Mouse (Mus musculus): ENCODE results near the gene Dscaml1. TPM values are rescaled to one million over a fixed set of nuclear protein-coding genes. Genes with fewer than 3 reads are reported as not detected.
A peak's percentile ranks its signal among the peaks of the same experiment; 100 is the strongest.

The Dscaml1 gene
- polyA plus RNA-seq, 1 experiment from 2014 or later: 0.87 TPM

- Histone ChIP-seq H3K27me3 (no peaks in the 10 kb centered on the region), H3K4me2 (replicated peaks) (no peak overlapping the region), H3K36me3 (no peaks in the 10 kb centered on the region), H3K9ac (no peak overlapping the region), H3K4me1 (peaks cover 6% of the 10 kb centered on the region; the same call in 1 of the 2 replicates), H3K9me3 (no peaks in the 10 kb centered on the region), H3K27ac (no peak overlapping the region), H3K4me3 (no peak overlapping the region)
- ATAC-seq (ENCODE audit: insufficient number of reproducible peaks, insufficient read depth, low FRiP score, low TSS enrichment): no peak
- 41% methylated on average over 7 of the region's 7 CpGs for WGBS
These were observed 30.8 kb downstream of the Dscaml1 start for GRCm38 (mm10) chr9:45457200-45457599.

GRCm38 (mm10) chr9:45458363-45458762, 31.9 kb downstream of the Dscaml1 start:
- Histone ChIP-seq H3K4me2 (replicated peaks) (no peak overlapping the region), H3K27ac (no peak overlapping the region), H3K4me1 (peaks cover 6% of the 10 kb centered on the region; the same call in 1 of the 2 replicates), H3K9ac (no peak overlapping the region), H3K4me3 (no peak overlapping the region), H3K9me3 (no peaks in the 10 kb centered on the region), H3K27me3 (no peaks in the 10 kb centered on the region), H3K36me3 (no peaks in the 10 kb centered on the region)
- 63% methylated on average over 14 of the region's 14 CpGs for WGBS
- ATAC-seq (ENCODE audit: insufficient number of reproducible peaks, insufficient read depth, low FRiP score, low TSS enrichment): no peak

- no peak overlapping the region for H3K9ac ChIP-seq
- no peak overlapping the region for H3K4me3 ChIP-seq
- 47% methylated on average over 6 of the region's 6 CpGs for WGBS
- no peaks in the 10 kb centered on the region for H3K27me3 ChIP-seq
- H3K27ac ChIP-seq: 0 out of 2 replicates have a peak overlapping the region, but pooled peaks have one; percentile 50
- H3K9me3 ChIP-seq: no peaks in the 10 kb centered on the region
- peaks cover 9% of the 10 kb centered on the region for H3K4me1 ChIP-seq
- no peaks in the 10 kb centered on the region for H3K36me3 ChIP-seq
- no peak overlapping the region for H3K4me2 ChIP-seq (replicated peaks)
- ATAC-seq (ENCODE audit: insufficient number of reproducible peaks, insufficient read depth, low FRiP score, low TSS enrichment): no peak
These were observed 39.1 kb downstream of the Dscaml1 start for GRCm38 (mm10) chr9:45465396-45466019.

- WGBS: 76% methylated on average over 10 of the region's 10 CpGs
- ATAC-seq (ENCODE audit: insufficient number of reproducible peaks, insufficient read depth, low FRiP score, low TSS enrichment): no peak
- H3K9ac ChIP-seq: no peak overlapping the region
- H3K4me3 ChIP-seq: no peak overlapping the region
- H3K9me3 ChIP-seq: no peaks in the 10 kb centered on the region
- H3K4me2 ChIP-seq (replicated peaks): no peak overlapping the region
- no peaks in the 10 kb centered on the region for H3K27me3 ChIP-seq
- no peaks in the 10 kb centered on the region for H3K36me3 ChIP-seq
- H3K4me1 ChIP-seq: peaks cover 9% of the 10 kb centered on the region
- no peak overlapping the region for H3K27ac ChIP-seq
These were observed 41.8 kb downstream of the Dscaml1 start for GRCm38 (mm10) chr9:45468235-45468634.

GRCm38 (mm10) chr9:45470746-45471471, 44.5 kb downstream of the Dscaml1 start:
- Histone ChIP-seq H3K27me3 (no peaks in the 10 kb centered on the region), H3K9ac (no peak overlapping the region)

GRCm38 (mm10) chr9:45471691-45472090, 45.3 kb downstream of the Dscaml1 start:
- no peak overlapping the region for H3K4me2 ChIP-seq (replicated peaks)
- ATAC-seq (ENCODE audit: insufficient number of reproducible peaks, insufficient read depth, low FRiP score, low TSS enrichment): no peak
- 38% methylated on average over 9 of the region's 9 CpGs for WGBS
- H3K9ac ChIP-seq: no peak overlapping the region
- no peaks in the 10 kb centered on the region for H3K36me3 ChIP-seq
- H3K27me3 ChIP-seq: no peaks in the 10 kb centered on the region
- H3K9me3 ChIP-seq: no peaks in the 10 kb centered on the region
- H3K27ac ChIP-seq: no peak overlapping the region
- H3K4me1 ChIP-seq: no peaks in the 10 kb centered on the region
- H3K4me3 ChIP-seq: no peak overlapping the region

More at GRCm38 (mm10) chr9:45470746-45471471, 44.5 kb downstream of the Dscaml1 start:
- Histone ChIP-seq H3K4me1 (peaks cover under 1% of the 10 kb centered on the region), H3K4me3 (no peak overlapping the region), H3K9me3 (no peaks in the 10 kb centered on the region), H3K27ac (no peak overlapping the region), H3K36me3 (no peaks in the 10 kb centered on the region), H3K4me2 (replicated peaks) (no peak overlapping the region)
- 83% methylated on average over 10 of the region's 10 CpGs for WGBS
- no peak for ATAC-seq (ENCODE audit: insufficient number of reproducible peaks, insufficient read depth, low FRiP score, low TSS enrichment)

- Histone ChIP-seq H3K4me3 (no peak overlapping the region), H3K9me3 (no peaks in the 10 kb centered on the region), H3K4me2 (replicated peaks) (no peak overlapping the region), H3K4me1 (no peaks in the 10 kb centered on the region), H3K27me3 (no peaks in the 10 kb centered on the region), H3K36me3 (no peaks in the 10 kb centered on the region), H3K9ac (no peak overlapping the region), H3K27ac (no peak overlapping the region)
- no peak for ATAC-seq (ENCODE audit: insufficient number of reproducible peaks, insufficient read depth, low FRiP score, low TSS enrichment)
These were observed 48.4 kb downstream of the Dscaml1 start for GRCm38 (mm10) chr9:45474874-45475273.

- 90% methylated on average over 9 of the region's 9 CpGs for WGBS
- ATAC-seq (ENCODE audit: insufficient number of reproducible peaks, insufficient read depth, low FRiP score, low TSS enrichment): no peak
- H3K4me1 ChIP-seq: no peaks in the 10 kb centered on the region
These were observed 54.5 kb downstream of the Dscaml1 start for GRCm38 (mm10) chr9:45480936-45481335.

GRCm38 (mm10) chr9:45486665-45487074, 60.2 kb downstream of the Dscaml1 start:
- Histone ChIP-seq H3K27ac (no peak overlapping the region), H3K9me3 (no peaks in the 10 kb centered on the region), H3K9ac (no peak overlapping the region), H3K27me3 (no peaks in the 10 kb centered on the region), H3K36me3 (no peaks in the 10 kb centered on the region), H3K4me2 (replicated peaks) (no peak overlapping the region), H3K4me3 (no peak overlapping the region), H3K4me1 (no peaks in the 10 kb centered on the region)
- 63% methylated on average over 4 of the region's 4 CpGs for WGBS
- no peak for ATAC-seq (ENCODE audit: insufficient number of reproducible peaks, insufficient read depth, low FRiP score, low TSS enrichment)

More at GRCm38 (mm10) chr9:45480936-45481335, 54.5 kb downstream of the Dscaml1 start:
- Histone ChIP-seq H3K4me3 (no peak overlapping the region), H3K36me3 (no peaks in the 10 kb centered on the region), H3K27ac (no peak overlapping the region), H3K9ac (no peak overlapping the region; the same call in 1 of the 2 replicates), H3K4me2 (replicated peaks) (no peak overlapping the region), H3K9me3 (no peaks in the 10 kb centered on the region), H3K27me3 (no peaks in the 10 kb centered on the region)

- Histone ChIP-seq H3K4me1 (no peaks in the 10 kb centered on the region), H3K9me3 (no peaks in the 10 kb centered on the region), H3K27me3 (no peaks in the 10 kb centered on the region), H3K9ac (no peak overlapping the region), H3K36me3 (no peaks in the 10 kb centered on the region), H3K4me2 (replicated peaks) (no peak overlapping the region), H3K4me3 (no peak overlapping the region), H3K27ac (no peak overlapping the region)
- ATAC-seq (ENCODE audit: insufficient number of reproducible peaks, insufficient read depth, low FRiP score, low TSS enrichment): no peak
- WGBS: 81% methylated on average over 12 of the region's 12 CpGs
These were observed 60.9 kb downstream of the Dscaml1 start for GRCm38 (mm10) chr9:45487179-45487801.

- WGBS: 87% methylated on average over 2 of the region's 2 CpGs
- H3K9ac ChIP-seq: no peak overlapping the region
- H3K27ac ChIP-seq: no peak overlapping the region
- no peaks in the 10 kb centered on the region for H3K27me3 ChIP-seq
- H3K9me3 ChIP-seq: no peaks in the 10 kb centered on the region
- H3K36me3 ChIP-seq: no peaks in the 10 kb centered on the region
- H3K4me1 ChIP-seq: no peaks in the 10 kb centered on the region
- no peak for ATAC-seq (ENCODE audit: insufficient number of reproducible peaks, insufficient read depth, low FRiP score, low TSS enrichment)
- H3K4me2 ChIP-seq (replicated peaks): no peak overlapping the region
- H3K4me3 ChIP-seq: no peak overlapping the region
These were observed 64.5 kb downstream of the Dscaml1 start for GRCm38 (mm10) chr9:45490899-45491298.

- no peak overlapping the region for H3K27ac ChIP-seq
- no peaks in the 10 kb centered on the region for H3K27me3 ChIP-seq
- ATAC-seq (ENCODE audit: insufficient number of reproducible peaks, insufficient read depth, low FRiP score, low TSS enrichment): no peak
- no peaks in the 10 kb centered on the region for H3K9me3 ChIP-seq
- no peaks in the 10 kb centered on the region for H3K36me3 ChIP-seq
- H3K9ac ChIP-seq: no peak overlapping the region
- WGBS: 88% methylated on average over 3 of the region's 3 CpGs
- no peaks in the 10 kb centered on the region for H3K4me1 ChIP-seq
- H3K4me3 ChIP-seq: no peak overlapping the region
- no peak overlapping the region for H3K4me2 ChIP-seq (replicated peaks)
These were observed 68.5 kb downstream of the Dscaml1 start for GRCm38 (mm10) chr9:45494889-45495288.
